Mouse (Mus musculus): ENCODE data around the gene Mrps23. TPM values are rescaled to one million over a fixed set of nuclear protein-coding genes. Genes with fewer than 3 reads are reported as not detected.
A peak's percentile ranks its signal among the peaks of the same experiment; 100 is the strongest.

Mrps23 gene
- polyA plus RNA-seq, 1 experiment from 2014 or later, result 44.0 TPM

- Histone ChIP-seq H3K27ac (no peak overlapping the region), H3K9ac (no peak overlapping the region), H3K4me2 (no peak overlapping the region), H3K4me3 (replicated peaks) (no peak overlapping the region), H3K9me3 (replicated peaks) (no peaks in the 10 kb centered on the region), H3K27me3 (peaks cover 44% of the 10 kb centered on the region), H3K4me1 (replicated peaks) (peaks cover 40% of the 10 kb centered on the region), H3K36me3 (no peaks in the 10 kb centered on the region)
- DNase-seq (no peak), ATAC-seq (ENCODE audit: low read depth) (peak; percentile 13; the same call in 1 of the 2 replicates)
- 21% methylated on average over 7 of the region's 7 CpGs for WGBS (ENCODE audit: insufficient replicate concordance)
Measured at GRCm38 (mm10) chr11:88164213-88164723, 39.9 kb upstream of the Mrps23 start.

GRCm38 (mm10) chr11:88164801-88165377, 39.3 kb upstream of the Mrps23 start:
- Histone ChIP-seq H3K4me3 (replicated peaks) (no peak overlapping the region), H3K4me2 (no peak overlapping the region), H3K9ac (no peak overlapping the region), H3K9me3 (replicated peaks) (no peaks in the 10 kb centered on the region), H3K27ac (no peak overlapping the region; the same call in 1 of the 2 replicates), H3K36me3 (no peaks in the 10 kb centered on the region), H3K27me3 (peaks cover 44% of the 10 kb centered on the region), H3K4me1 (replicated peaks) (peaks cover 37% of the 10 kb centered on the region)
- WGBS (ENCODE audit: insufficient replicate concordance), result 25% methylated on average over 15 of the region's 15 CpGs
- DNase-seq (no peak), ATAC-seq (ENCODE audit: low read depth) (no peak)

DNA sequence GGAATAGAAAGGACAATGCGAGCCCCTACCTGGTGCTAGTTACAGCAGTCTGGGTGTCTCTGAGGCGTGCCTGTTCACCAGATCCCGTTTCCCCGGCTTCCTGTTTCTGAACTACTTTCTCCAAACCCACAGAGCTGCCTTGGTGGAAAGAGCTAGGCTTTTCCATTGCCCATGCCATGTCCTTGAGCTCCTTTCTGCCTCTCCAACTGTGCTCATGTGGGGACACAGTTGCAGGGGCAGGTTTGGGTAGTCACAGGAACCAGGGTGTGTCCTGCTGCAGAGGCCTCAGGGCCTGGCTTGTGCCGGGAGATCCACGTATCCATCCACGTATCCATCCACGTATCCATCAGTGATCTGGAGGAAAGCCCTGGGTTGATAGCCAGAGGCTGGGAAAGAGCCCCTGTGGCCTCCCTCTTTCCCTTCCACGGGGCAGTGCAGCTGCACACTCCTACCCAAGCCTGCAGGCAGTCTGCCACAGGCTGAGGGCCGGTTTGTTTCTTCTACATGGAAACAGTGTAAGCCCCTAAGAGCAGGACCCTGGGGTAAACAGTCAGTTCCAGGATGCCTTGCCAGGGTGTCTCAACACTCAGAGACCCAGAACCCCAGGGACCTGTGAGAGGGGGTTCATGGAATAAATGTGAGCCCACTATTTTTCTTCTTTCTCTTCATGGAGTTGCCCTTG, 38.4 kb upstream of the Mrps23 start:
- Histone ChIP-seq H3K27me3 (peaks cover 48% of the 10 kb centered on the region), H3K36me3 (no peaks in the 10 kb centered on the region), H3K27ac (no peak overlapping the region), H3K4me1 (replicated peaks) (peaks cover 32% of the 10 kb centered on the region), H3K4me2 (no peak overlapping the region), H3K4me3 (replicated peaks) (no peak overlapping the region), H3K9ac (no peak overlapping the region), H3K9me3 (replicated peaks) (no peaks in the 10 kb centered on the region)
- ATAC-seq (ENCODE audit: low read depth), result no peak
- WGBS (ENCODE audit: insufficient replicate concordance), result 51% methylated on average over 10 of the region's 10 CpGs
- no peak for DNase-seq

DNA sequence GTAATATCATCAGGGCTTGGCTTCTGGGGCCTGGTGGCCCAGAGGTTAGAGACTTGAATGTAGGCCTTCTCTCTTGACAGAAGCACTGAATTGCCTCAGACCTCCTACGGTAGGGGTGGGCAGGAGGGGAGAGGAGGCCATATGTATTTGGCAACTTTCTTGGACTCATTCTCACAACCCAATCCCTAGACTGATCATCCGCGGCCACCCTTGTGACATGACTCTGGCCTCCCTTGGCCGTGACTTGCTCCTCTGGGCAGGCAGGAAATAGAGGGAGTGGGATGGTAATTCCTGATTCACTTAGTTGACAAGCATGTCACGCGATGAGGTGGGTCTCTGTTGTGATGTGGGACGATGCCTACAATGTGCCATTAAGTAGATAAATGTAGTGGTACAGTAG, 37.7 kb upstream of the Mrps23 start:
- no peak for ATAC-seq (ENCODE audit: low read depth)
- H3K9me3 ChIP-seq (replicated peaks), result no peaks in the 10 kb centered on the region
- no peak overlapping the region for H3K27ac ChIP-seq
- H3K27me3 ChIP-seq, result peaks cover 54% of the 10 kb centered on the region
- H3K4me2 ChIP-seq, result no peak overlapping the region
- H3K4me3 ChIP-seq (replicated peaks), result no peak overlapping the region
- no peak overlapping the region for H3K9ac ChIP-seq
- DNase-seq, result no peak
- no peaks in the 10 kb centered on the region for H3K36me3 ChIP-seq
- peaks cover 28% of the 10 kb centered on the region for H3K4me1 ChIP-seq (replicated peaks)
- WGBS (ENCODE audit: insufficient replicate concordance), result 69% methylated on average over 7 of the region's 7 CpGs

GRCm38 (mm10) chr11:88168611-88169010, 35.6 kb upstream of the Mrps23 start:
- H3K9ac ChIP-seq, result no peak overlapping the region
- no peaks in the 10 kb centered on the region for H3K9me3 ChIP-seq (replicated peaks)
- H3K4me3 ChIP-seq (replicated peaks), result no peak overlapping the region
- WGBS (ENCODE audit: insufficient replicate concordance), result 40% methylated on average over 3 of the region's 3 CpGs
- H3K27ac ChIP-seq, result no peak overlapping the region
- DNase-seq (no peak), ATAC-seq (ENCODE audit: low read depth) (no peak)
- peaks cover 54% of the 10 kb centered on the region for H3K27me3 ChIP-seq
- H3K4me2 ChIP-seq, result no peak overlapping the region
- H3K36me3 ChIP-seq, result no peaks in the 10 kb centered on the region
- H3K4me1 ChIP-seq (replicated peaks), result peaks cover 20% of the 10 kb centered on the region

GRCm38 (mm10) chr11:88169531-88170040, 34.6 kb upstream of the Mrps23 start:
- H3K4me3 ChIP-seq (replicated peaks), result no peak overlapping the region
- H3K4me2 ChIP-seq, result no peak overlapping the region
- peaks cover 16% of the 10 kb centered on the region for H3K4me1 ChIP-seq (replicated peaks)
- no peaks in the 10 kb centered on the region for H3K9me3 ChIP-seq (replicated peaks)
- no peak overlapping the region for H3K27ac ChIP-seq
- H3K36me3 ChIP-seq, result no peaks in the 10 kb centered on the region
- DNase-seq, result no peak
- ATAC-seq (ENCODE audit: low read depth), result no peak
- peaks cover 48% of the 10 kb centered on the region for H3K27me3 ChIP-seq
- whole genome bisulfite sequencing (ENCODE audit: insufficient replicate concordance), result 27% methylated on average over 32 of the region's 32 CpGs
- no peak overlapping the region for H3K9ac ChIP-seq

DNA sequence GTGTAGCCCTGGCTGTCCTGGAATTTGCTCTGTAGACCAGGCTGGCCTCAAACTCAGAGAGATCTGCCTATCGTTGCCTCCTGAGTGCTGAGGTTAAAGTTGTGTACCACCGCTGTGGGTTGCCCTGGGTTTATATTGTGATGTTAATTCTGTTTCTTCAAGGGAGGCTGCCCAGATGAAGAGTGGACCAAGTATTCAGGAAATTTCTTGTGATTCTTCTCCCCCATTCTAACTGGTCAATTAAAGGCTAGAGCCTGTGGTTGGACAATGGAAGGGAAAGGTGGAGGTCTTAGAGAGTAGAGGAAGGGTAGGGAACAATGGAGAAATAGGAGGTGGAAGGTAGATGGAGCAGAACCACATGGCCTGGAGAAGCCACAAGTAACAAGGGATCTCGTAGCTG, 33.6 kb upstream of the Mrps23 start:
- H3K9ac ChIP-seq, result no peak overlapping the region
- DNase-seq (no peak), ATAC-seq (ENCODE audit: low read depth) (no peak)
- no peaks in the 10 kb centered on the region for H3K9me3 ChIP-seq (replicated peaks)
- no peak overlapping the region for H3K4me2 ChIP-seq
- H3K4me1 ChIP-seq (replicated peaks), result peaks cover 11% of the 10 kb centered on the region; the same call in 1 of the 2 replicates
- H3K27me3 ChIP-seq, result peaks cover 41% of the 10 kb centered on the region
- 52% methylated on average over 3 of the region's 3 CpGs for WGBS (ENCODE audit: insufficient replicate concordance)
- H3K27ac ChIP-seq, result no peak overlapping the region
- H3K4me3 ChIP-seq (replicated peaks), result no peak overlapping the region
- no peaks in the 10 kb centered on the region for H3K36me3 ChIP-seq

GRCm38 (mm10) chr11:88171876-88172442, 32.2 kb upstream of the Mrps23 start:
- peaks cover 7% of the 10 kb centered on the region; the same call in 1 of the 2 replicates for H3K4me1 ChIP-seq (replicated peaks)
- H3K27me3 ChIP-seq, result peaks cover 41% of the 10 kb centered on the region
- ATAC-seq (ENCODE audit: low read depth) (no peak), DNase-seq (no peak)
- H3K27ac ChIP-seq, result no peak overlapping the region
- H3K9ac ChIP-seq, result no peak overlapping the region
- H3K36me3 ChIP-seq, result no peaks in the 10 kb centered on the region
- no peaks in the 10 kb centered on the region for H3K9me3 ChIP-seq (replicated peaks)
- no peak overlapping the region for H3K4me2 ChIP-seq
- WGBS (ENCODE audit: insufficient replicate concordance), result 66% methylated on average over 15 of the region's 15 CpGs
- H3K4me3 ChIP-seq (replicated peaks), result no peak overlapping the region

DNA sequence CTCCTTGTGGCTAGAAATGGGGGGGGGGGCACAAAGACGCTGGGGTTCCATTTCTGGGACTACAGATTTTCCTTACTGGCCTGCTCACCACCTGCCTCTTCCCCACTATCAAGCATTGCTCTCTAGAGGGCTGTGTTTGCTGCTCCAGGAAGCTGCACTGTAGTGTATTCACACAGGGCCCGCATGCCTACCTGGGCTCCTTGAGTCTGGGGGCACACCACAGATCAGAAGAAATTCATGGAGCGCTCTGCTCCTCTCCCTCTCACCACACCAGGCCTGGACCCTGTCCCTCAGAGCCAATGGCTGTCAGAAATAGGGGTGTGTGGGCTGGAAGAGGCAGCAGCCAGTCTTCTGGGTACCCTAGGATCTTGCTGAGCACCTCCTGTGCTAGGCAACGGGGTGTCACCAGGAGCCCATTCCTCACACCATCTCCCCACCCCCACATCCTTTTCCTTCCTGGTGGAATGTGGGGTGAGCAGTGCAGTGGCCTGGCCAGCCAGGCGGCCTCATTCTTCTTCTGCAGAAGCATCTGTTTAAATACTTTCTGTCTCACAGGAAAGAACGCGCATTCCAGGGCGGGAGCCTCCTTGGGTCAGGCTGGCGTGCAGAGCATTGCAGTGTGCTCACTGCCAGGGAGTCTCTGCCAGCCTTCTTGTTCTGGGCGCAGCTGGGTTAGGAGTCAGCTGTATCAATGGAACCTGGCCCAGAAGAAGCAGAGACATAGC, 31.4 kb upstream of the Mrps23 start:
- WGBS (ENCODE audit: insufficient replicate concordance), result 66% methylated on average over 10 of the region's 10 CpGs
- Histone ChIP-seq H3K4me2 (no peak overlapping the region), H3K27me3 (peaks cover 39% of the 10 kb centered on the region), H3K4me3 (replicated peaks) (no peak overlapping the region), H3K9me3 (replicated peaks) (no peaks in the 10 kb centered on the region), H3K9ac (no peak overlapping the region), H3K4me1 (replicated peaks) (peaks cover 7% of the 10 kb centered on the region; the same call in 1 of the 2 replicates), H3K36me3 (no peaks in the 10 kb centered on the region), H3K27ac (0 out of 2 replicates have a peak overlapping the region, but pooled peaks have one; percentile 43)
- no peak for DNase-seq
- ATAC-seq (ENCODE audit: low read depth), result no peak

DNA sequence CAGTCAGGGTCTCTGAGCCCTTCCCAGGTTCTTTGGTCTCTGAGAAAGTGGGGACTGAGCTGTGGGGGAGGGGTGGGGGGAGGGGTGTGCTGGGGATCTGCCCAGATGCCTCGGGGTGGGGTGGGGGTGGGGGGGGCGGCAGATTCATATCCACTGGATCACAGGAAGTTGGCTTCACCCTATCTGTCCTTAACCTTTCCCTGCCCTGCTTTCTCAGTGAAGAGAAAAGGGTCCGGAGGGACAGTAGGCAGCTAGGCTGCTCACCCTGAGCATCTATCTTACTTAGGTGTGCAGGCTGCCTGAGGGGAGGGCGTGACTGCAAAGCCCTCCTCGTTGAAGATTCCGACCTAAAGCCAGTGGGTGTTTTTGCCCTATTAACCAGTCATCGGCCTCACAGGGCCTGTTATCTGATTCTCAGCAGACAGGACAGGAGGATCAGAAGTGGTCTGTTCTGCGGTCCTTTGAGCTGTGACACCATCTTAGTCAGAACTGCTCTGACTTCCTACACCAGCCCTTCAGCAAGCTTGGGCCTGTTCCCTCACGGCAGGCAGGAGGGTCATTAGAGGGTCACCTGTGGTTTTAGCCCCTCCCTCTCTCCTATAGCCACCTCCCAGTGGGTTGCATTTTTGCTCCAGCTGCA, 30.7 kb upstream of the Mrps23 start:
- Histone ChIP-seq H3K36me3 (no peaks in the 10 kb centered on the region), H3K4me3 (replicated peaks) (no peak overlapping the region), H3K27me3 (peaks cover 37% of the 10 kb centered on the region), H3K9me3 (replicated peaks) (no peaks in the 10 kb centered on the region), H3K27ac (no peak overlapping the region), H3K9ac (no peak overlapping the region), H3K4me1 (replicated peaks) (peaks cover 7% of the 10 kb centered on the region; the same call in 1 of the 2 replicates), H3K4me2 (no peak overlapping the region)
- DNase-seq (no peak), ATAC-seq (ENCODE audit: low read depth) (no peak)
- 10% methylated on average over 9 of the region's 9 CpGs for WGBS (ENCODE audit: insufficient replicate concordance)
